Mouse (Mus musculus) heart, embryonic 13.5 days (tissue): Measurements from ENCODE around the gene Gm21820. TPM values are rescaled to one million over a fixed set of nuclear protein-coding genes. Genes with fewer than 3 reads are reported as not detected.
"Not testable (repeated sequence)": the region's sequence is repeated elsewhere in the genome, so short reads cannot be mapped to it uniquely, and the experiment has no call there.

ENCODE experiments used
- ATAC-seq: fragments of 200-750 bp; cut with Nextera tagmentation; 2 replicates; pipeline ENCODE4 v1.8.0; 2017; ENCODE audit warnings: moderate TSS enrichment; ENCODE audit not compliant: insufficient number of reproducible peaks, low FRiP score, low TSS enrichment; ENCODE audit errors: extremely low read depth
- H3K27ac ChIP-seq: fragments of 300-500 bp; sonication (generic); replicated peaks from 2 replicates; pipeline ENCODE4 v1.5.1; 2015; ENCODE audit warnings: moderate library complexity, mild to moderate bottlenecking, inconsistent platforms
- H3K27me3 ChIP-seq: fragments of 300-500 bp; sonication (generic); replicated peaks from 2 replicates; pipeline ENCODE4 v1.6.1; 2015; ENCODE audit warnings: mild to moderate bottlenecking, inconsistent platforms
- H3K36me3 ChIP-seq: fragments of 300-500 bp; sonication (generic); 2 replicates; pipeline ENCODE4 v1.6.1; 2015; ENCODE audit warnings: mild to moderate bottlenecking, inconsistent platforms
- H3K4me1 ChIP-seq: fragments of 300-500 bp; sonication (generic); 2 replicates; pipeline ENCODE4 v1.6.1; 2015; ENCODE audit warnings: inconsistent platforms
- H3K4me2 ChIP-seq: fragments of 300-500 bp; sonication (generic); 2 replicates; pipeline ENCODE4 v1.6.1; 2015; ENCODE audit warnings: inconsistent platforms, mild to moderate bottlenecking, moderate library complexity
- H3K4me3 ChIP-seq: fragments of 300-500 bp; sonication (generic); 2 replicates; pipeline ENCODE4 v1.5.1; 2015; ENCODE audit warnings: moderate library complexity, mild to moderate bottlenecking, inconsistent platforms
- H3K9ac ChIP-seq: fragments of 300-500 bp; sonication (generic); 2 replicates; pipeline ENCODE4 v1.6.1; 2015; ENCODE audit warnings: inconsistent platforms, mild to moderate bottlenecking, moderate library complexity
- H3K9me3 ChIP-seq: fragments of 300-500 bp; sonication (generic); 2 replicates; pipeline ENCODE4 v1.6.1; 2016; ENCODE audit warnings: inconsistent platforms
- WGBS: fragments of 180-500 bp; shearing (Covaris S2); methylation state at CpG from one replicate; pipeline ENCODE4 v1.1.7; 2015; ENCODE audit warnings: mixed read lengths; 5-methylcytosine and 5-hydroxymethylcytosine counted together
- polyA plus RNA-seq: library from polyadenylated mRNA; unstranded; fragments of >200 nt; fragmentation: Nextera tagmentation; extraction: Ambion mirVana; gene quantifications from 2 replicates; pipeline ENCODE4 v1.2.1, GENCODE M21; 2015

Gm21820 gene
- not detected in 2 replicates for polyA plus RNA-seq

GRCm38 (mm10) chrY:5249341-5249740 is at the start of gene Gm21820:
Gm21820 (minus strand) TSS chrY:5249441.
- not testable (repeated sequence) for H3K9ac ChIP-seq, ATAC-seq
- WGBS, result 62% methylated on average over 1 of the region's 1 CpGs

More at GRCm38 (mm10) chrY:5249341-5249740, at the start of gene Gm21820:
- not testable (repeated sequence) for H3K9me3 ChIP-seq, H3K27me3 ChIP-seq, H3K4me3 ChIP-seq, H3K4me1 ChIP-seq, H3K36me3 ChIP-seq, H3K27ac ChIP-seq, H3K4me2 ChIP-seq

Other genes starting within 250 kb of the Gm21820 start
- not detected in 2 replicates for gene Gm20918, start 205.5 kb downstream of the Gm21820 start, polyA plus RNA-seq